Mouse (Mus musculus) bone marrow, adult 2 months (tissue): ENCODE results near the gene Phf23.

Source experiments
- CTCF ChIP-seq: fragments of 200-500 bp; IDR thresholded peaks from 2 replicates; pipeline ENCODE4 v1.5.1; 2011; ENCODE audit warnings: low read length, control low read depth; ENCODE audit not compliant: control insufficient read depth, insufficient read depth
- POLR2A ChIP-seq: fragments of 200-500 bp; IDR thresholded peaks from 2 replicates; pipeline ENCODE4 v1.6.1; 2011; ENCODE audit warnings: low read depth, mild to moderate bottlenecking, control low read depth, low read length, borderline replicate concordance; ENCODE audit not compliant: control insufficient read depth

- TF ChIP-seq CTCF (no peak), POLR2A (no peak)
These were observed 18.5 kb downstream of the Phf23 start for GRCm38 (mm10) chr11:70014051-70014450.
